Mouse (Mus musculus): Measurements from ENCODE around the gene Cldn11. TPM values are rescaled to one million over a fixed set of nuclear protein-coding genes. Genes with fewer than 3 reads are reported as not detected.

Cldn11 gene
- total and polyA plus RNA-seq, 3 experiments = 0.57 to 0.94 (median 0.68) TPM

- intact Hi-C loops (cut with DNase I) = no loop called here
These were observed 62.7 kb downstream of the Cldn11 start for GRCm38 (mm10) chr3:31212205-31213038.

GRCm38 (mm10) chr3:31213802-31214201, 64.1 kb downstream of the Cldn11 start:
- H3K9ac ChIP-seq (ENCODE audit: low read depth, low read length) = no peak overlapping the region
- intact Hi-C loops (cut with DNase I) = no loop called here

More at GRCm38 (mm10) chr3:31212205-31213038, 62.7 kb downstream of the Cldn11 start:
- no peaks in the 10 kb centered on the region for H3K27me3 ChIP-seq (ENCODE audit: control insufficient read depth, insufficient read depth, low read length)
- no peak overlapping the region for H3K9ac ChIP-seq (ENCODE audit: low read depth, low read length)
- H3K27ac ChIP-seq = no peak overlapping the region
- 60% methylated on average over 9 of the region's 9 CpGs for WGBS
- TF ChIP-seq POLR2A (IDR thresholded peaks at IDR 0.05; ENCODE audit: insufficient read depth, low read depth, low read length) (no peak), EP300 (IDR thresholded peaks at IDR 0.05; ENCODE audit: insufficient read depth, low read depth, low read length) (no peak), CTCF (IDR thresholded peaks at IDR 0.05) (no peak)
- H3K4me3 ChIP-seq = no peak overlapping the region
- H3K79me2 ChIP-seq (replicated peaks; ENCODE audit: control insufficient read depth, insufficient read depth, low read length) = no peaks in the 10 kb centered on the region
- no peaks in the 10 kb centered on the region for H3K36me3 ChIP-seq (ENCODE audit: control insufficient read depth, insufficient read depth, low read length)
- no peak for DNase-seq
- H3K4me1 ChIP-seq (ENCODE audit: control insufficient read depth, insufficient read depth, low read length) = no peaks in the 10 kb centered on the region

More at GRCm38 (mm10) chr3:31213802-31214201, 64.1 kb downstream of the Cldn11 start:
- no peak for DNase-seq
- Histone ChIP-seq H3K79me2 (replicated peaks; ENCODE audit: control insufficient read depth, insufficient read depth, low read length) (no peaks in the 10 kb centered on the region), H3K4me3 (no peak overlapping the region), H3K27me3 (ENCODE audit: control insufficient read depth, insufficient read depth, low read length) (no peaks in the 10 kb centered on the region), H3K27ac (no peak overlapping the region), H3K36me3 (ENCODE audit: control insufficient read depth, insufficient read depth, low read length) (no peaks in the 10 kb centered on the region), H3K4me1 (ENCODE audit: control insufficient read depth, insufficient read depth, low read length) (no peaks in the 10 kb centered on the region)
- TF ChIP-seq EP300 (IDR thresholded peaks at IDR 0.05; ENCODE audit: insufficient read depth, low read depth, low read length) (no peak), CTCF (IDR thresholded peaks at IDR 0.05) (no peak)
- 58% methylated on average over 3 of the region's 3 CpGs for WGBS

Other genes with a start within 250 kb of the Cldn11 start
- 10 to 100 TPM; 14.8 to 17.0 TPM for gene Phc3, start 180.5 kb upstream of the Cldn11 start, total RNA-seq (2021)
- gene Phc3, start 180.5 kb upstream of the Cldn11 start, polyA plus RNA-seq (2012; rRNA removed) = 13.4 and 20.6 TPM in 2 replicates
- 10 to 100 TPM in 1 of 2 experiments, 1 to 10 TPM in 1; 7.9 to 13.7 TPM for gene Prkci, start 154.2 kb upstream of the Cldn11 start, total RNA-seq (2021)
- 6.4 and 13.1 TPM in 2 replicates for gene Prkci, start 154.2 kb upstream of the Cldn11 start, polyA plus RNA-seq (2012; rRNA removed)
- 10 to 100 TPM; 14.2 to 15.4 TPM for gene Skil, start 54.9 kb upstream of the Cldn11 start, total RNA-seq (2021)
- 8.0 and 13.8 TPM in 2 replicates for gene Skil, start 54.9 kb upstream of the Cldn11 start, polyA plus RNA-seq (2012; rRNA removed)
- under 1 TPM; 0.03 to 0.14 TPM for gene Slc7a14, start 160.5 kb downstream of the Cldn11 start, total RNA-seq (2021)
- 0.12 and 0.15 TPM in 2 replicates for gene Slc7a14, start 160.5 kb downstream of the Cldn11 start, polyA plus RNA-seq (2012; rRNA removed)

Measured in heart, adult 2 months (tissue).